Mouse (Mus musculus) ES-Bruce4 (cell line): ENCODE measurements around the gene Tcf7l1.

ENCODE experiments used
- CTCF ChIP-seq: IDR thresholded peaks from one replicate; pipeline ENCODE4 v1.8.1; 2011; ENCODE audit warnings: low read depth, low read length
- EP300 ChIP-seq: IDR thresholded peaks from 2 replicates; pipeline ENCODE4 v1.6.1; 2011; ENCODE audit warnings: low read depth, low read length; ENCODE audit not compliant: insufficient read depth

DNA sequence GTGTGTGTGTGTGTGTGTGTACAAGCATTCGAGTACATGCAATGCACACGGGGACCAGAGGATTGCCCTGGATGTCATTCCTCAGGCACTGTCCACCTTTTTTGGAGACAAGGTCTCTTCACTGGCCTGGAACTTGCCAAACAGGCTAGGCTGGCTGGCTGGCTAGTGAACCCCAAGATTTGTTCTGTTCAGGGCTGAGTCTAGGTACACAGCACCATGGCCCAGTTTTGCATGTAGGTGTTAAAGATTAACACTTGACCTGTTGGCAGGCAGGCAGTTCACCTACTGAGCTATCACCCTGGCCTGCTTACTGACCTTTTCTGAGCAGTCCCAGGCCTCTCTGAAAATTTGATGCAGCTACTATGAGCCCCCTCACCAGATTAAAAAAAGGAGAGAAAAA is 158.7 kb downstream of the Tcf7l1 start:
- TF ChIP-seq EP300, result no peak
- TF ChIP-seq CTCF, result no peak
